Mouse (Mus musculus): Measurements from ENCODE around the gene Lrrc49. TPM values are rescaled to one million over a fixed set of nuclear protein-coding genes. Genes with fewer than 3 reads are reported as not detected.

Gene Lrrc49
- total and polyA plus RNA-seq, 2 experiments from 2014 or later: 4.9 to 7.2 TPM

DNA sequence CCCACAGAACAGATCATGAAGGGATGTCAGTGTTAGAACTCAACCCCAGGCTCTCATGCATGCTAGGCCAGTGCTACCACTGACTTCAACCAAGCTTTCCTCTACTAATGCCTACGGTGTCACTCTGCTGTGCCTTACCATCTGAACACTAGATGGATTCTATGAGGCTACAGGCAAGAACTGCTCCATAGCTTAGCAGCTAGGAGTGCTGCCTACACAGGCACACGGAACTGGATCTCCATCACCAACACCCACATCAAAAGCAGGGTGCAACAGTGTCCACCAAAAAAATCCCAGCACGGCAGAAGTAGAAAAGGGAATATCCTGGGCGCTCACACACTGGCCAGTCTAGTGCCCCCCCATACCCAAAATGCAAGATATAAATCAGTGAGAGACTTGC lies 11.5 kb downstream of the Lrrc49 start:
- no peak for ATAC-seq (ENCODE audit: insufficient read depth, low read depth)
- 86% methylated on average over 4 of the region's 4 CpGs for WGBS

DNA sequence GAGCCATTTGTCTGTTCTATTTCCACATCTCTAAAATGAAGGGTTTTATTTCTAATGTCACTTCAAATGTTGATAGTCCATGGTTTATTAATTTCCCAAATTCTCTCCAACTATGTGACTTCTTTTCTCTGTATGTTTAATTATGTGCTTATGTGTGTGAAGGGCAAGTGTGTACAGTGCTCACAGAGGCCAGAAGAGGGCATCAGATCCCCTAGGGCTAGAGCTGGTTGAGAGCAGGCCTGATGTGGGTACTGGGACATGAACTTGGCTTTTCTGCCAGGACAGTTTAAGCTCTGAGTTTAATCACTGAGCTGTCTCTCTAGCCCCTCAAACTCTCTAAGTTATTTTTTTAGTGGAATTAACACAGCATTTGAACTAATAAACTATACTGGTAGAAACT lies 13.2 kb downstream of the Lrrc49 start:
- Histone ChIP-seq H3K9me3 (replicated peaks; ENCODE audit: control insufficient read depth, low read length) (no peaks in the 10 kb centered on the region), H3K9ac (replicated peaks; ENCODE audit: low read depth, low read length) (no peak overlapping the region), H3K36me3 (replicated peaks; ENCODE audit: control insufficient read depth, insufficient read depth, low read length) (peaks cover 15% of the 10 kb centered on the region; the same call in 1 of the 2 replicates), H3K27me3 (ENCODE audit: control insufficient read depth, insufficient read depth, low read length) (no peaks in the 10 kb centered on the region), H3K4me3 (ENCODE audit: low read depth, low read length) (no peak overlapping the region), H3K27ac (ENCODE audit: low read depth) (no peak overlapping the region), H3K4me1 (ENCODE audit: control insufficient read depth, insufficient read depth) (no peaks in the 10 kb centered on the region), H3K4me2 (ENCODE audit: low read depth, low read length) (no peak overlapping the region)
- no peak for DNase-seq (ENCODE audit: low spot score)
- ATAC-seq (ENCODE audit: insufficient read depth, low read depth): no peak
- TF ChIP-seq EP300 (IDR thresholded peaks at IDR 0.05; ENCODE audit: low read depth) (no peak), CTCF (IDR thresholded peaks at IDR 0.05; ENCODE audit: low read depth) (peak; percentile 35)

More for the DNA sequence above, 11.5 kb downstream of the Lrrc49 start:
- DNase-seq (ENCODE audit: low spot score): no peak
- no peak overlapping the region for H3K4me3 ChIP-seq (ENCODE audit: low read depth, low read length)
- TF ChIP-seq CTCF (IDR thresholded peaks at IDR 0.05; ENCODE audit: low read depth): no peak
- TF ChIP-seq EP300 (IDR thresholded peaks at IDR 0.05; ENCODE audit: low read depth): no peak
- H3K4me2 ChIP-seq (ENCODE audit: low read depth, low read length): no peak overlapping the region
- no peak overlapping the region for H3K27ac ChIP-seq (ENCODE audit: low read depth)
- no peaks in the 10 kb centered on the region for H3K4me1 ChIP-seq (ENCODE audit: control insufficient read depth, insufficient read depth)
- H3K9ac ChIP-seq (replicated peaks; ENCODE audit: low read depth, low read length): no peak overlapping the region
- H3K9me3 ChIP-seq (replicated peaks; ENCODE audit: control insufficient read depth, low read length): no peaks in the 10 kb centered on the region
- peaks cover 19% of the 10 kb centered on the region; the same call in 1 of the 2 replicates for H3K36me3 ChIP-seq (replicated peaks; ENCODE audit: control insufficient read depth, insufficient read depth, low read length)
- no peaks in the 10 kb centered on the region for H3K27me3 ChIP-seq (ENCODE audit: control insufficient read depth, insufficient read depth, low read length)

DNA sequence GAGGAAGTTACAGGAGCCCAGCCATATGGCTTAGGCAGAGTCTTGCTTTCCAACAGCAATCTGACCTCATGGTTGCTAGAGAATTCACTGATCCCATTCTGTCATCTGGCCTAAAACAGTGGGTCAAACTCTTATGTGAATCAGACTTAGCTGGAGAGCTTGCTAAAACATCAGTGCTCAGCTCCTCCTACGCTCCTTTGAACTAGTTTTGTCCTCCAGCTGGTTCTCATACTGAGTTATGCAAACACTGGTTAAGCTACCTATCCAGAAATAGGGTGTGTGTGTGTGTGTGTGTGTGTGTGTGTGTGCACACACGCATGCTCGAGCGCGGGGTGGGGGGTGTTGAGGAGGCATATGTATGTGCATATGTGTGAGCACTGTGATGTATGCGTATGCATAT lies 15.4 kb downstream of the Lrrc49 start:
- Histone ChIP-seq H3K4me2 (ENCODE audit: low read depth, low read length) (no peak overlapping the region), H3K4me1 (ENCODE audit: control insufficient read depth, insufficient read depth) (no peaks in the 10 kb centered on the region), H3K9ac (replicated peaks; ENCODE audit: low read depth, low read length) (no peak overlapping the region), H3K27me3 (ENCODE audit: control insufficient read depth, insufficient read depth, low read length) (no peaks in the 10 kb centered on the region), H3K27ac (ENCODE audit: low read depth) (no peak overlapping the region), H3K4me3 (ENCODE audit: low read depth, low read length) (no peak overlapping the region), H3K9me3 (replicated peaks; ENCODE audit: control insufficient read depth, low read length) (no peaks in the 10 kb centered on the region), H3K36me3 (replicated peaks; ENCODE audit: control insufficient read depth, insufficient read depth, low read length) (0 out of 2 replicates have a peak, but pooled peaks cover 17% of the 10 kb centered on the region)
- DNase-seq (ENCODE audit: low spot score) (no peak), ATAC-seq (ENCODE audit: insufficient read depth, low read depth) (no peak)
- 98% methylated on average over 6 of the region's 6 CpGs for WGBS
- TF ChIP-seq CTCF (IDR thresholded peaks at IDR 0.05; ENCODE audit: low read depth) (no peak), EP300 (IDR thresholded peaks at IDR 0.05; ENCODE audit: low read depth) (no peak)

DNA sequence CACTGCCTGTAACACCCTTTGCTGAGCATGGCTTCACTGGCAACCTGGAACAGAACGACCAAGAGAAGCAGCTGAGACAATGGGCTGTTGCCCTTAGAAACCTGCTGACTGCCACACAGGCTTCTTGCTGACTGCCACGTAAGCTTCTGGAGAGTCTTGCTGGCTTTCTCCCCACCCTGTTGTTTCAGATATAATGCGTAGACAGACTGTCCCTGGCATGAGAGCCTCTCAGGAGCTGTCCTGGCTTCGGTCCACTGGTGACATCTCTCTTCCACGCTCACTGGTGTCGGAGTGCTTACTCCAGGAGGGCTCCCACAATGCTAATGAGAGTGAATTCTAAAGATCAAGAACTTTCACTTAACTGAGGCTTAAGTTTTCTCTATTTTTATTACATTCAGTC lies 19.1 kb downstream of the Lrrc49 start:
- TF ChIP-seq CTCF (IDR thresholded peaks at IDR 0.05; ENCODE audit: low read depth): no peak
- no peak for TF ChIP-seq EP300 (IDR thresholded peaks at IDR 0.05; ENCODE audit: low read depth)
- DNase-seq (ENCODE audit: low spot score) (no peak), ATAC-seq (ENCODE audit: insufficient read depth, low read depth) (no peak)
- no peak overlapping the region for H3K4me2 ChIP-seq (ENCODE audit: low read depth, low read length)
- WGBS: 70% methylated on average over 6 of the region's 6 CpGs
- no peak overlapping the region for H3K4me3 ChIP-seq (ENCODE audit: low read depth, low read length)
- H3K9ac ChIP-seq (replicated peaks; ENCODE audit: low read depth, low read length): no peak overlapping the region
- no peak overlapping the region for H3K27ac ChIP-seq (ENCODE audit: low read depth)
- H3K27me3 ChIP-seq (ENCODE audit: control insufficient read depth, insufficient read depth, low read length): no peaks in the 10 kb centered on the region
- peaks cover 7% of the 10 kb centered on the region; the same call in 1 of the 2 replicates for H3K36me3 ChIP-seq (replicated peaks; ENCODE audit: control insufficient read depth, insufficient read depth, low read length)
- H3K4me1 ChIP-seq (ENCODE audit: control insufficient read depth, insufficient read depth): no peaks in the 10 kb centered on the region
- H3K9me3 ChIP-seq (replicated peaks; ENCODE audit: control insufficient read depth, low read length): no peaks in the 10 kb centered on the region

DNA sequence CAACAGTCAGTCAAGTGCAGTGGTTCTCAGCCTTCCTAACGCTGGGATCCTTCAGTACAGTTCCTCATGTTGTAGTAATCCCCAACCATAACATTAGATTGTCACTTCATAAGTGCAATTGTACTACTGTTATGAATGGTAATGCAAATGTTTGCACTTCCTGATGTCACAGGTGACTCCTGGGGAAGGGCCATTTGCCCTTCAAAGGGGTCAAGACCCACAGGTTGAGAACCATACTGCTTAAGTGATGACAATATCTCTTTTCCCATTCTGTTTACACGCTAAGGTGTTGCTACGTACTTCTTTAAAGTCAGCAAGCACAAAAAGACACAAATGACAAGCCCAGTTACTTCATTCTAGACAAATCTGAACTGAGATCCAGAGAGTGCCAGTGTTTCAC lies 22.4 kb downstream of the Lrrc49 start:
- Histone ChIP-seq H3K27me3 (ENCODE audit: control insufficient read depth, insufficient read depth, low read length) (no peaks in the 10 kb centered on the region), H3K27ac (ENCODE audit: low read depth) (no peak overlapping the region), H3K4me3 (ENCODE audit: low read depth, low read length) (no peak overlapping the region), H3K4me1 (ENCODE audit: control insufficient read depth, insufficient read depth) (no peaks in the 10 kb centered on the region), H3K4me2 (ENCODE audit: low read depth, low read length) (no peak overlapping the region), H3K9me3 (replicated peaks; ENCODE audit: control insufficient read depth, low read length) (no peaks in the 10 kb centered on the region), H3K9ac (replicated peaks; ENCODE audit: low read depth, low read length) (no peak overlapping the region), H3K36me3 (replicated peaks; ENCODE audit: control insufficient read depth, insufficient read depth, low read length) (peaks cover 7% of the 10 kb centered on the region; the same call in 1 of the 2 replicates)
- no peak for ATAC-seq (ENCODE audit: insufficient read depth, low read depth)
- DNase-seq (ENCODE audit: low spot score): no peak
- 92% methylated on average over 3 of the region's 3 CpGs for WGBS
- no peak for TF ChIP-seq EP300 (IDR thresholded peaks at IDR 0.05; ENCODE audit: low read depth)
- TF ChIP-seq CTCF (IDR thresholded peaks at IDR 0.05; ENCODE audit: low read depth): no peak

DNA sequence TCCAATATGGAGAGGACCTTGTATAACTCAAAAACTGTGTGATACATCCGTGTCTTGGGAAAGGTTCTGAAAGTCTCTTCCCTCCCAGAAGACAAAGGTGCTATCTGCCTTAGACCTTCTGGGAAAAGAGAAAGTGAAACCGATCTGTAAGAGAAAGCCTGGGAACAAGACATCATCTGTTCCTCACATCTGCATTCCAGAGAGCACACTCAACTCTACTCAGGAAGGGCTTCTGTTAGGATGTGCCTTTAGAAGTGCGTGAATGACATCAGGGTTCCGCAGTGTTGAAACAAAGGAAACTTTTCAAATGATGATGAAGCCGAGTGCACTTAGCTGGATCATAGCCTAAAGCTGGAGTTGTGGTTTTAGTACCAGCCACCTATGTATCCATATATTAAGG lies 23.1 kb downstream of the Lrrc49 start:
- Histone ChIP-seq H3K27me3 (ENCODE audit: control insufficient read depth, insufficient read depth, low read length) (no peaks in the 10 kb centered on the region), H3K9ac (replicated peaks; ENCODE audit: low read depth, low read length) (no peak overlapping the region), H3K4me3 (ENCODE audit: low read depth, low read length) (no peak overlapping the region), H3K9me3 (replicated peaks; ENCODE audit: control insufficient read depth, low read length) (no peaks in the 10 kb centered on the region), H3K4me2 (ENCODE audit: low read depth, low read length) (no peak overlapping the region), H3K4me1 (ENCODE audit: control insufficient read depth, insufficient read depth) (no peaks in the 10 kb centered on the region), H3K36me3 (replicated peaks; ENCODE audit: control insufficient read depth, insufficient read depth, low read length) (peaks cover 7% of the 10 kb centered on the region; the same call in 1 of the 2 replicates), H3K27ac (ENCODE audit: low read depth) (no peak overlapping the region)
- WGBS: 73% methylated on average over 5 of the region's 5 CpGs
- DNase-seq (ENCODE audit: low spot score) (no peak), ATAC-seq (ENCODE audit: insufficient read depth, low read depth) (no peak)
- TF ChIP-seq EP300 (IDR thresholded peaks at IDR 0.05; ENCODE audit: low read depth) (no peak), CTCF (IDR thresholded peaks at IDR 0.05; ENCODE audit: low read depth) (no peak)
